Mouse (Mus musculus) liver, postnatal 0 days (tissue): ENCODE measurements around the gene Kcnip1. TPM values are rescaled to one million over a fixed set of nuclear protein-coding genes. Genes with fewer than 3 reads are reported as not detected.

Experiments
- ATAC-seq: fragments of 200-750 bp; cut with Nextera tagmentation; 2 replicates; pipeline ENCODE4 v1.8.0; 2017; ENCODE audit warnings: mild to moderate bottlenecking, moderate library complexity
- DNase-seq: peaks from one replicate; pipeline ENCODE4 v3.0.0-alpha.2; 2016
- H3K27ac ChIP-seq: fragments of 300-500 bp; sonication (generic); 2 replicates; pipeline ENCODE4 v1.5.1; 2014; ENCODE audit warnings: antibody characterized with exemption, moderate library complexity, mild to moderate bottlenecking, low read depth
- H3K27me3 ChIP-seq: fragments of 300-500 bp; sonication (generic); 2 replicates; pipeline ENCODE4 v1.6.1; 2014; ENCODE audit warnings: low read length, control low read depth, mixed read lengths; ENCODE audit not compliant: insufficient read depth
- H3K36me3 ChIP-seq: fragments of 300-500 bp; sonication (generic); replicated peaks from 2 replicates; pipeline ENCODE4 v1.6.1; 2014; ENCODE audit warnings: mild to moderate bottlenecking, control low read depth, low read length, moderate library complexity, mixed read lengths; ENCODE audit not compliant: insufficient read depth
- H3K4me1 ChIP-seq: fragments of 300-500 bp; sonication (generic); 2 replicates; pipeline ENCODE4 v1.6.1; 2014; ENCODE audit warnings: antibody characterized with exemption, mild to moderate bottlenecking, control low read depth; ENCODE audit not compliant: insufficient read depth
- H3K4me2 ChIP-seq: fragments of 300-500 bp; sonication (generic); 2 replicates; pipeline ENCODE4 v1.6.1; 2014; ENCODE audit warnings: low read depth, mild to moderate bottlenecking, low read length, moderate library complexity, mixed read lengths
- H3K4me3 ChIP-seq: fragments of 300-500 bp; sonication (generic); 2 replicates; pipeline ENCODE4 v1.5.1; 2014; ENCODE audit warnings: low read depth, low read length
- H3K9ac ChIP-seq: fragments of 300-500 bp; sonication (generic); replicated peaks from 2 replicates; pipeline ENCODE4 v1.6.1; 2014; ENCODE audit warnings: mild to moderate bottlenecking, moderate library complexity
- H3K9me3 ChIP-seq: fragments of 300-500 bp; sonication (generic); 2 replicates; pipeline ENCODE4 v1.6.1; 2016; ENCODE audit warnings: mild to moderate bottlenecking, control low read depth, low read length, mixed read lengths
- CTCF ChIP-seq: sonication (generic); IDR thresholded peaks from 2 replicates; pipeline ENCODE4 v1.5.1; 2016; ENCODE audit warnings: antibody characterized with exemption, low read depth
- EP300 ChIP-seq: IDR thresholded peaks from 2 replicates; pipeline ENCODE4 v1.6.1; 2016; ENCODE audit warnings: antibody characterized with exemption, low read depth, mild to moderate bottlenecking
- WGBS: fragments of 180-500 bp; shearing (Covaris S2); extraction: QIAGEN DNeasy Blood & Tissue Kit; methylation state at CpG from one replicate; pipeline ENCODE4 v1.1.7; 2014; ENCODE audit not compliant: insufficient replicate concordance; 5-methylcytosine and 5-hydroxymethylcytosine counted together
- polyA plus RNA-seq: library from polyadenylated mRNA; unstranded; fragments of >200 nt; fragmentation: Nextera tagmentation; extraction: Ambion mirVana; gene quantifications from 2 replicates; pipeline ENCODE4 v1.2.1, GENCODE M21; 2015

Gene Kcnip1
- polyA plus RNA-seq, 1 experiment from 2014 or later = not detected

DNA sequence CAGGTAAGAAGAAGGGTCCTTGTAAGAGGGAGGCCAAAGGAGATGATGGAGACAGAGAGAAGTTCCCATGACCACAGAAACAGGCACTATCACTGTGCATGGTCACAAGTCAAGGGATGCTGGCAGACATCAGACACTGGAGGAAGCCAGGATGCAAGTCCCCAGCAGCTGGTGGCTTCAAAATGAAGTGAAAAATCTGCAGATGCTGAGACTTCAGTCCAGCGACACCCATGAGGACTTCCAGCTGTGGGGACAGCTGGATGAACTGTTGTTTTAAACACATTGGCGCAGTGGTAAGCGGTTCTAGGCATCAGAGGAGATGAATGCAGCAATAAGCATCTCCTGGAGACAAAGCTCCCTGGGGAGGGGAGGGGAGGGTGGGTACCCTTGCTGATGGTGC, 246.6 kb downstream of the Kcnip1 start:
- Histone ChIP-seq H3K27ac (no peak overlapping the region), H3K4me2 (no peak overlapping the region), H3K36me3 (no peaks in the 10 kb centered on the region), H3K27me3 (no peaks in the 10 kb centered on the region), H3K4me3 (no peak overlapping the region), H3K4me1 (no peaks in the 10 kb centered on the region), H3K9ac (no peak overlapping the region), H3K9me3 (no peaks in the 10 kb centered on the region)
- DNase-seq = no peak
- TF ChIP-seq EP300 (no peak), CTCF (no peak)
- ATAC-seq = no peak
- WGBS = 70% methylated on average over 3 of the region's 3 CpGs

DNA sequence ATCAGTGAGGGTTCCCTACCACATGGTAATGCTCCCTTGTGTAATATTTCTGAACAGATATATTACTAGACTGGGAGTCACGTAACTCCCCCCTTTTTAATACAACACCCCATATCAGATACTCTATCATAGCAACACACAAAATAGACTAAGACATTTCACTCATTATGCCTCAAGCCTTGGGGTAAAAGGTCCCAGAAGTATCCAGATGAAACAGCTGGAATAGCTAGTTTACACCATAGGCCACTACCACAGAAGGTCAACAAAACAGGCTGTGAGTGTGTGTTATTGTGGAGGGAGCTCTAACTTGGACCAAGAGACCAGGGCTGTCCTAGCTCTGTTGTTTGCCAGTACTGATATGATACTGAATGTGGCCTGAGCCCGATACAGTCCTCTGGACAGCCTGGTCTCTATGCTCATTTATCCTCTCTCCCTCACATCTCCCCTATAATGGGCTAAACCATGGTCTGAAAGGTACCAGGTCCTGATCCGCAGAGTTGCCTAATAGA, 247.1 kb downstream of the Kcnip1 start:
- ATAC-seq (no peak), DNase-seq (no peak)
- 80% methylated on average over 3 of the region's 3 CpGs for WGBS
- Histone ChIP-seq H3K27me3 (no peaks in the 10 kb centered on the region), H3K27ac (no peak overlapping the region), H3K4me1 (no peaks in the 10 kb centered on the region), H3K36me3 (no peaks in the 10 kb centered on the region), H3K9me3 (no peaks in the 10 kb centered on the region), H3K4me2 (no peak overlapping the region), H3K4me3 (no peak overlapping the region), H3K9ac (no peak overlapping the region)
- TF ChIP-seq CTCF (no peak), EP300 (no peak)

DNA sequence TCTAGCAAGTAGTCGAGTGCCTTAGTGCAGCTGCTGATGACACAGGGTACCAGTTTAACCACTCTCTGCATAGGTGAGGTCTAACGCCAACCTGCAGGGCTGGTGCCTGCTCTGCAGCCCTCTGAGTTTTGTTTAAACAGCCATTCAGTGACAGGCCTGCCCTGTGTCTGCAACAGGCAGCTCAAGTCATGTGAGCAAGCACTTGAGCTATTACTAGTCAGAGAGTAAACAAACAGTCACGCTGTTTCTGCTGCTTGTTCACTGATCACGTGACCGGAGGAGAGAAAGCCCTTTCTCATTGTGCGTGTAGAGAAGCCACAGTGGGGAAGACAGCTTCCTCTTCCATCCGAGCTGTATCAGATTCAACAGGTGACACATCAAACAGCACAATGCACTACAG, 248.5 kb downstream of the Kcnip1 start:
- DNase-seq = no peak
- no peaks in the 10 kb centered on the region for H3K36me3 ChIP-seq
- no peak for TF ChIP-seq EP300
- no peak for TF ChIP-seq CTCF
- no peaks in the 10 kb centered on the region for H3K27me3 ChIP-seq
- no peaks in the 10 kb centered on the region for H3K9me3 ChIP-seq
- ATAC-seq = peak; percentile 35; the same call in 1 of the 2 replicates
- no peak overlapping the region for H3K4me3 ChIP-seq
- 24% methylated on average over 7 of the region's 7 CpGs for WGBS
- no peaks in the 10 kb centered on the region for H3K4me1 ChIP-seq
- no peak overlapping the region for H3K4me2 ChIP-seq
- H3K9ac ChIP-seq = no peak overlapping the region
- H3K27ac ChIP-seq = no peak overlapping the region

DNA sequence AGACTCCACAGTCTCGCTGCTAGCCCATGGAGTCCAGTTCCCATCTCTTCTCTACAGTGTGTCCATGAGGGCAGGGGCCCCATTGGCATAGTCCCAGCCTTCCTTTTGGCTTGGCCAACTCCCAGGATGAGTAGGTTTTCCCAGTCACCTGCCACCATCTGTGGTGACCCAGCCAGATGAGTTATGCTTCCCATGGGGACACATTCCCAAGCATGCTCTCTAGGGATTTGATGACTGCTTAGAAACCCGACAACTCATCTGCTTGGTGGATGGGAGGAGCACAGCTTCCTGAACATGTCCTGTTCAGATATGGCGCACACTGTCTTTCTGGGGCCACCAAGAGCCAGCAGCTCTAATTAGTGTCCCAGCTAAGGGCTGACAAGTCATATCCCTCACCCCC, 252.8 kb downstream of the Kcnip1 start:
- TF ChIP-seq EP300 (no peak), CTCF (no peak)
- 76% methylated on average over 3 of the region's 3 CpGs for WGBS
- no peaks in the 10 kb centered on the region for H3K9me3 ChIP-seq
- no peak overlapping the region for H3K4me3 ChIP-seq
- ATAC-seq (no peak), DNase-seq (no peak)
- no peaks in the 10 kb centered on the region for H3K27me3 ChIP-seq
- no peak overlapping the region for H3K9ac ChIP-seq
- H3K27ac ChIP-seq = no peak overlapping the region
- H3K4me1 ChIP-seq = no peaks in the 10 kb centered on the region
- H3K4me2 ChIP-seq = no peak overlapping the region
- H3K36me3 ChIP-seq = no peaks in the 10 kb centered on the region

DNA sequence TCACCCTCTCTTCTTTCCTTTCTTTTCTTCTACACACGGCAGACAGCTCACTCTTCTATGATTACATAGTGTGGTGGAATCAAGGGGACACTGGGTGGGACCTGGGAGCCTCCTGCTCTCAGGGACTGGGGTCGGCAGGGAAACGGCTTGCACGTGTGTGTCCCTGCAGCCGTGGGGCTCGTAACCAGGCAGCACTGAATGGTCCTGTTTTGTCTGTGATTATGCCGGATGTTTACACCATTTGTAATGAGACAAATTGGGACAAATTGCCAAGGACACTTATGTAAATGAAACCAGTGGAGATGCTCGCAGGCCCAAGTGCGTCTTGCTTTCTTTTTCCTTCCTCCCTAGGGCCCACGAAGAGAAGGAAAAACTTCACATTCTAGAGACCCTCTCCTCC, 256.5 kb downstream of the Kcnip1 start:
- no peak for TF ChIP-seq EP300
- TF ChIP-seq CTCF = no peak
- Histone ChIP-seq H3K27me3 (no peaks in the 10 kb centered on the region), H3K9me3 (no peaks in the 10 kb centered on the region), H3K4me1 (no peaks in the 10 kb centered on the region), H3K36me3 (no peaks in the 10 kb centered on the region), H3K9ac (no peak overlapping the region), H3K4me3 (no peak overlapping the region), H3K4me2 (no peak overlapping the region), H3K27ac (no peak overlapping the region)
- DNase-seq (no peak), ATAC-seq (no peak)
- WGBS = 70% methylated on average over 10 of the region's 10 CpGs

DNA sequence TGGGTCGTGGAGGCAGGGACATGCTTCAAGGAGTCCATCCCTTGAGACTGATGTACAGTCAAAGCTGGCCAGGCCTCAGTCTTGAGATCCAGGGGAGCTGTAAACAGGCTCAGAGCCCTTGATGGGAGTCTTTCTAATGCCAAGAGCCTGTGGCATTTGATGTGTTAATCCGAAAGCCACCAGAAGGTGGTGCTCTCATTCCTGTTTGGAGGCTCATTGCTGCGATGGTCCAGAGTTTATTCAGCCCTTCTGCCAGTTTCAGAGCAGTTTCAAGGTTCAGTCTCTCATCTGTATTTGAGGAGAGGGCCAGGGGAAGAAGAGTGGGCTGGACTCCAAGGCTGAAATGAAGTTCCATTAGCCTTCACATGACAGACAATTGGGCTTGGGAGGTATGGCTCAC, 259.7 kb downstream of the Kcnip1 start:
- no peaks in the 10 kb centered on the region for H3K36me3 ChIP-seq
- 7% methylated on average over 3 of the region's 3 CpGs for WGBS
- peak; percentile 48 for DNase-seq

DNA sequence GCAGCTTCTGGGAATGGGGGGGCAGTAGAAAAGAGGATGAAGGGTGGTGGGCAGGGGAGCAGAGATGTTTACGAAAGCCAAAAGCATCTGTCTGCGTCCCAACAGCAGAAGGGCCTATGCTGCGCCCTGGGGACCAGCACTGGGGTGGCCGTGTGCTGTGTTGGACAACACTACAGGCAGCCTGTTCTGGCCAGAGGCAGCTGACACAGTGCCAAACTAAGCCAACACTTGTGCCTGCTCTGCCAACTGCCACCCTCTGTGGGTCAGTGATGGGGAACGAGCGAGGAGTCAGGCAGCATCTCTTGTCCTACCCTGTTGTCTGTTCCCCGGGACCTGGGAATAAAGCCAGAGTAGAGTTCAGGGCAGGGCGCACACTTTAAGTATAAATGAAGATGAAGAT, 260.6 kb downstream of the Kcnip1 start:
- no peak for TF ChIP-seq EP300
- TF ChIP-seq CTCF = no peak
- ATAC-seq = no peak

More for the DNA sequence above, 259.7 kb downstream of the Kcnip1 start:
- Histone ChIP-seq H3K27ac (no peak overlapping the region), H3K9me3 (no peaks in the 10 kb centered on the region), H3K4me1 (no peaks in the 10 kb centered on the region), H3K4me3 (no peak overlapping the region), H3K4me2 (no peak overlapping the region), H3K27me3 (no peaks in the 10 kb centered on the region), H3K9ac (no peak overlapping the region)
- TF ChIP-seq EP300 (no peak), CTCF (peak; percentile 68)
- ATAC-seq = no peak

More for the DNA sequence above, 260.6 kb downstream of the Kcnip1 start:
- Histone ChIP-seq H3K9me3 (no peaks in the 10 kb centered on the region), H3K4me3 (no peak overlapping the region), H3K9ac (no peak overlapping the region), H3K4me1 (no peaks in the 10 kb centered on the region), H3K36me3 (no peaks in the 10 kb centered on the region), H3K27me3 (no peaks in the 10 kb centered on the region), H3K4me2 (no peak overlapping the region), H3K27ac (no peak overlapping the region)
- WGBS = 75% methylated on average over 8 of the region's 8 CpGs
- DNase-seq = no peak
